ENCODE assay signal across 8 mouse cellular contexts in genomic region chr17:32036509-32037438, GRCm38 (mm10). TPM values are rescaled to one million over a fixed set of nuclear protein-coding genes. Genes with fewer than 3 reads are reported as not detected.
A peak's percentile ranks its signal among the peaks of the same experiment; 100 is the strongest.
DNase-seq lines count a peak whose midpoint lies in the region; ATAC-seq and TF ChIP-seq lines count a peak whose summit lies in the region.

No protein-coding gene starts in this region.

- no peaks in the 10 kb centered on the region for H3K36me3 ChIP-seq in hindbrain, postnatal 0 days (ENCODE audit: insufficient read depth, low read length)
- H3K36me3 ChIP-seq in midbrain, embryonic 13.5 days, result no peaks in the 10 kb centered on the region

- DNase-seq in adrenal gland, postnatal 36 days, result peak; percentile 8 to 12
- no peak for DNase-seq in adrenal gland, adult 2 months
- peak; percentile 13 for DNase-seq in urinary bladder, postnatal 25 days (ENCODE audit: low spot score)
- no peak for DNase-seq in urinary bladder, postnatal 14 days (ENCODE audit: low spot score)
- DNase-seq in hindbrain, postnatal 0 days (ENCODE audit: low spot score), result peak; percentile 10
- DNase-seq in urinary bladder, adult 18-20 months (ENCODE audit: low spot score in 2 of 2), result no peak
- DNase-seq in cerebellum, adult 9-10 months, result no peak

- H3K27me3 ChIP-seq in hindbrain, postnatal 0 days (ENCODE audit: insufficient read depth, low read length), result no peaks in the 10 kb centered on the region
- H3K27me3 ChIP-seq in midbrain, embryonic 13.5 days, result no peaks in the 10 kb centered on the region

- peak; percentile 76 for ATAC-seq in hindbrain, postnatal 0 days
- ATAC-seq in midbrain, embryonic 13.5 days, result peak; percentile 81

- peak overlapping the region; percentile 93 for H3K4me3 ChIP-seq in hindbrain, postnatal 0 days (ENCODE audit: low read length)
- H3K4me3 ChIP-seq in midbrain, embryonic 13.5 days (replicated peaks), result peak overlapping the region; percentile 85

- WGBS in hindbrain, postnatal 0 days, result under 1% methylated on average over 45 of the region's 46 CpGs
- under 1% methylated on average over 46 of the region's 46 CpGs for WGBS in midbrain, embryonic 13.5 days

- peaks cover 6% of the 10 kb centered on the region for H3K4me1 ChIP-seq in hindbrain, postnatal 0 days (ENCODE audit: insufficient read depth, low read length)
- peaks cover 23% of the 10 kb centered on the region for H3K4me1 ChIP-seq in midbrain, embryonic 13.5 days (replicated peaks)

- H3K27ac ChIP-seq in hindbrain, postnatal 0 days, result peak overlapping the region; percentile 87
- H3K27ac ChIP-seq in midbrain, embryonic 13.5 days, result peak overlapping the region; percentile 83

- H3K9ac ChIP-seq in hindbrain, postnatal 0 days (replicated peaks; ENCODE audit: low read length), result peak overlapping the region; percentile 75
- H3K9ac ChIP-seq in midbrain, embryonic 13.5 days (replicated peaks), result peak overlapping the region; percentile 84

- no peak for TF ChIP-seq CTCF in hindbrain, postnatal 0 days (IDR thresholded peaks at IDR 0.05; ENCODE audit: low read depth)

- H3K9me3 ChIP-seq in hindbrain, postnatal 0 days (ENCODE audit: low read length), result no peaks in the 10 kb centered on the region
- no peaks in the 10 kb centered on the region for H3K9me3 ChIP-seq in midbrain, embryonic 13.5 days

- peak overlapping the region; percentile 85 for H3K4me2 ChIP-seq in hindbrain, postnatal 0 days (ENCODE audit: low read depth, low read length)
- peak overlapping the region; percentile 87 for H3K4me2 ChIP-seq in midbrain, embryonic 13.5 days (replicated peaks)

RNA-seq across cellular contexts. Expression of gene Hsf2bp, which starts 0.6 kb away (rescaled TPM):
- total RNA-seq in adrenal gland, postnatal 36 days (2021), result 1 to 10 TPM in 1 of 2 experiments, under 1 TPM in 1; 0.46 to 1.3 TPM
- 1 to 10 TPM in 1 of 2 experiments, under 1 TPM in 1; 0.58 to 1.4 TPM for total RNA-seq in adrenal gland, adult 2 months (2021)
- not detected in 2 replicates for polyA plus RNA-seq in adrenal gland, adult 2 months (2012; rRNA removed)
- total RNA-seq in hindbrain, postnatal 0 days (2014; rRNA removed), result 0.84 TPM in 1 of 2 replicates, not detected in the other
- polyA plus RNA-seq in hindbrain, postnatal 0 days (2015; fragmentation: Nextera tagmentation; extraction: Ambion mirVana), result 0.55 and 0.58 TPM in 2 replicates
- 0.31 and 0.55 TPM in 2 replicates for polyA plus RNA-seq in midbrain, embryonic 13.5 days (2015; fragmentation: Nextera tagmentation; extraction: Ambion mirVana)

RNA-seq across cellular contexts. Expression of gene Rrp1b, which starts 0.9 kb away (rescaled TPM):
- total RNA-seq in adrenal gland, postnatal 36 days (2021), result 10 to 100 TPM; 21.7 to 30.4 TPM
- total RNA-seq in adrenal gland, adult 2 months (2021), result 10 to 100 TPM; 23.6 to 23.7 TPM
- polyA plus RNA-seq in adrenal gland, adult 2 months (2012; rRNA removed), result 17.3 and 24.3 TPM in 2 replicates
- total RNA-seq in hindbrain, postnatal 0 days (2014; rRNA removed), result 18.6 and 30.0 TPM in 2 replicates
- polyA plus RNA-seq in hindbrain, postnatal 0 days (2015; fragmentation: Nextera tagmentation; extraction: Ambion mirVana), result 32.5 and 38.9 TPM in 2 replicates
- polyA plus RNA-seq in midbrain, embryonic 13.5 days (2015; fragmentation: Nextera tagmentation; extraction: Ambion mirVana), result 43.7 and 44.7 TPM in 2 replicates

Comparison
In these comparisons a context has a peak if more than half of its experiments do, and no peak if none do; other contexts are left out.
1. DNase-seq: peak in adrenal gland, postnatal 36 days (2 of 2), urinary bladder, postnatal 25 days (single experiment) and hindbrain, postnatal 0 days (single experiment); none in adrenal gland, adult 2 months (single experiment), urinary bladder, postnatal 14 days (single experiment), urinary bladder, adult 18-20 months (0 of 2) and cerebellum, adult 9-10 months (single experiment).